Mouse (Mus musculus) intestine, embryonic 14.5 days (tissue): ENCODE data around the gene BC048403. TPM values are rescaled to one million over a fixed set of nuclear protein-coding genes. Genes with fewer than 3 reads are reported as not detected.

Experiments used
- ATAC-seq: fragments of 200-750 bp; cut with Nextera tagmentation; replicated peaks from 2 replicates; pipeline ENCODE4 v1.8.0; 2017; ENCODE audit warnings: low read depth, moderate number of reproducible peaks, moderate TSS enrichment, moderate library complexity; ENCODE audit not compliant: low FRiP score, low TSS enrichment
- DNase-seq: peaks from one replicate; pipeline ENCODE4 v3.0.0-alpha.2; 2018; ENCODE audit warnings: low spot score
- H3K27ac ChIP-seq: fragments of 300-500 bp; sonication (generic); 2 replicates; pipeline ENCODE4 v1.5.1; 2014; ENCODE audit warnings: low read depth, mild to moderate bottlenecking, control low read depth
- H3K27me3 ChIP-seq: fragments of 300-500 bp; sonication (generic); replicated peaks from 2 replicates; pipeline ENCODE4 v1.6.1; 2014; ENCODE audit warnings: low read length, control low read depth; ENCODE audit not compliant: control insufficient read depth, insufficient read depth
- H3K36me3 ChIP-seq: fragments of 300-500 bp; sonication (generic); 2 replicates; pipeline ENCODE4 v1.6.1; 2014; ENCODE audit warnings: low read length, control low read depth; ENCODE audit not compliant: control insufficient read depth, insufficient read depth
- H3K4me1 ChIP-seq: fragments of 300-500 bp; sonication (generic); replicated peaks from 2 replicates; pipeline ENCODE4 v1.6.1; 2014; ENCODE audit warnings: low read length, control low read depth, mixed read lengths; ENCODE audit not compliant: control insufficient read depth, insufficient read depth
- H3K4me2 ChIP-seq: fragments of 300-500 bp; sonication (generic); 2 replicates; pipeline ENCODE4 v1.6.1; 2014; ENCODE audit warnings: low read length
- H3K4me3 ChIP-seq: fragments of 300-500 bp; sonication (generic); 2 replicates; pipeline ENCODE4 v1.5.1; 2014; ENCODE audit warnings: low read depth, low read length, control low read depth, mixed read lengths
- H3K9ac ChIP-seq: fragments of 300-500 bp; sonication (generic); 2 replicates; pipeline ENCODE4 v1.6.1; 2014; ENCODE audit warnings: mild to moderate bottlenecking, low read length
- H3K9me3 ChIP-seq: fragments of 300-500 bp; sonication (generic); 2 replicates; pipeline ENCODE4 v1.6.1; 2016; ENCODE audit warnings: low read length, control low read depth; ENCODE audit not compliant: control insufficient read depth
- WGBS: fragments of 180-500 bp; shearing (Covaris S2); extraction: QIAGEN DNeasy Blood & Tissue Kit; methylation state at CpG from one replicate; pipeline ENCODE4 v1.1.7; 2014; 5-methylcytosine and 5-hydroxymethylcytosine counted together
- polyA plus RNA-seq: library from polyadenylated mRNA; unstranded; fragments of >200 nt; fragmentation: Nextera tagmentation; extraction: Ambion mirVana; gene quantifications from 2 replicates; pipeline ENCODE4 v1.2.1, GENCODE M21; 2014

The BC048403 gene
- polyA plus RNA-seq, 1 experiment from 2014 or later, result 5.2 TPM

GRCm38 (mm10) chr10:121788536-121788935 lies 48.8 kb downstream of the BC048403 start:
- H3K4me3 ChIP-seq, result no peak overlapping the region
- no peaks in the 10 kb centered on the region for H3K4me1 ChIP-seq
- H3K36me3 ChIP-seq, result peaks cover 29% of the 10 kb centered on the region
- ATAC-seq (no peak), DNase-seq (no peak)
- H3K27me3 ChIP-seq, result no peaks in the 10 kb centered on the region
- 81% methylated on average over 3 of the region's 3 CpGs for WGBS
- 0 out of 2 replicates have a peak, but pooled peaks cover 4% of the 10 kb centered on the region for H3K9me3 ChIP-seq
- H3K9ac ChIP-seq, result no peak overlapping the region
- no peak overlapping the region for H3K4me2 ChIP-seq
- no peak overlapping the region for H3K27ac ChIP-seq

GRCm38 (mm10) chr10:121790078-121790477 lies 50.3 kb downstream of the BC048403 start:
- no peak for ATAC-seq
- no peak for DNase-seq
- no peak overlapping the region for H3K4me3 ChIP-seq
- H3K9ac ChIP-seq, result no peak overlapping the region
- H3K27ac ChIP-seq, result no peak overlapping the region
- H3K9me3 ChIP-seq, result no peaks in the 10 kb centered on the region
- WGBS, result 82% methylated on average over 6 of the region's 6 CpGs
- H3K36me3 ChIP-seq, result peaks cover 20% of the 10 kb centered on the region
- no peaks in the 10 kb centered on the region for H3K27me3 ChIP-seq
- no peaks in the 10 kb centered on the region for H3K4me1 ChIP-seq
- no peak overlapping the region for H3K4me2 ChIP-seq

GRCm38 (mm10) chr10:121792661-121793060 lies 52.9 kb downstream of the BC048403 start:
- no peaks in the 10 kb centered on the region for H3K4me1 ChIP-seq
- H3K36me3 ChIP-seq, result peaks cover 20% of the 10 kb centered on the region
- no peak for DNase-seq
- ATAC-seq, result no peak
- H3K9ac ChIP-seq, result no peak overlapping the region
- no peak overlapping the region for H3K4me3 ChIP-seq
- 93% methylated on average over 17 of the region's 17 CpGs for WGBS
- no peaks in the 10 kb centered on the region for H3K9me3 ChIP-seq
- H3K4me2 ChIP-seq, result no peak overlapping the region
- no peak overlapping the region for H3K27ac ChIP-seq
- no peaks in the 10 kb centered on the region for H3K27me3 ChIP-seq

DNA sequence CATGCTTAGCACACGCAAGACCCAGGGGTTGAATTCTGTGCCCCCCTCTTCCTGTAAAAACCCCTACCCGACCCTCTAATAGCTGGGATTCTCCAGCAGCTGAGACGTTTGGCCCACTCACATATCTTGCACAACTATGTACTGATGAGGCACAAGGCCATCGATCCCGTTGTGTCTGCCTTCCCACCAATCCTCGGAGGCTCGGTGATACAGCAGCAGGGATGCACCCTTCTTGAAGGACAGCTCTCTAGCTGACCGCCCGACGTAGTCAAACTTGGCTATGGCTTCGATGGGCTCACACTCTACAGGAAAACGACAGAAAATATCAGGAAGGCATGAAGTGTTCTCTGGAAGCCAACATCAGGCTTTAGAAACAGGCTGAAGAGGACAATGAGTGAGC lies 54.7 kb downstream of the BC048403 start:
- no peak overlapping the region for H3K4me2 ChIP-seq
- no peak overlapping the region for H3K4me3 ChIP-seq
- H3K27me3 ChIP-seq, result no peaks in the 10 kb centered on the region
- no peak for ATAC-seq
- 94% methylated on average over 12 of the region's 12 CpGs for WGBS
- H3K36me3 ChIP-seq, result peaks cover 24% of the 10 kb centered on the region
- H3K9ac ChIP-seq, result no peak overlapping the region
- H3K27ac ChIP-seq, result no peak overlapping the region
- H3K9me3 ChIP-seq, result no peaks in the 10 kb centered on the region
- no peak for DNase-seq
- no peaks in the 10 kb centered on the region for H3K4me1 ChIP-seq

DNA sequence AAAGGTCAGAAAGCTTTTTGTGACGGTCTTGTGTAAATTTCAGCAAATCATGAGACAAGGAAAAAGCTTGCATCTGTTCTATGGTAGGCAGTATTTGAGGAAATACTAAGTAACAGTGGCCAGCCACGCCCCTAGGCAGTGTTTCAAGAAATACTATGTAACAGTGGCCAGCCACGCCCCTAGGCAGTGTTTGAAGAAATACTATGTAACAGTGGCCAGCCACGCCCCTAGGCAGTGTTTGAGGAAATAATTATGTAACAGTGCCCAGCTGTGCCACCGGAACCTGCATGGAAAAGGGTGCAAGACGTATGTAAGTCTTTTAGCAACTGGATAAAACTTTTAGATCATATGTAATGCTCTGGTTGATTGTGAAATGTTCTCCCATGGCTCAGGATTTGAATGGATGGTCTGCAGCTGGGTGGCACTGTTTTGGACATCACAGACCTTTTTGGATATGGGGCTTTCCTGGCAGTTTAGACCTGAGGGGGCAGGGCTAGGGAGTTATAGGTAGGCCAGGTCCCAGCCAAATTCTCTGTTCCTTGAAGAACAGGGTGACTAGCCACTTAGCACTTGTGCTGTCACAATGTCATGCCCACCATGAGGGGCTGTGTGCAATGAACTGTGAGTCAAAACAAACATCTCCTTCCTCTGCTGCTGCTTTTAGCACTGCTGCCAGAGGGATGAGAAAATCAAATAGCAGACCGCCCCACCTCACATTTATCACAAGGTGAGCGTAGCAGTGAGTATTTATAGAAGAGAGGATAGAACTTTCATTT lies 56.5 kb downstream of the BC048403 start:
- H3K4me2 ChIP-seq, result no peak overlapping the region
- ATAC-seq, result peak; percentile 62; the same call in 1 of the 2 replicates
- H3K4me1 ChIP-seq, result no peaks in the 10 kb centered on the region
- 73% methylated on average over 8 of the region's 8 CpGs for WGBS
- no peak for DNase-seq
- H3K27me3 ChIP-seq, result no peaks in the 10 kb centered on the region
- H3K9me3 ChIP-seq, result no peaks in the 10 kb centered on the region
- peaks cover 24% of the 10 kb centered on the region for H3K36me3 ChIP-seq
- no peak overlapping the region for H3K9ac ChIP-seq
- no peak overlapping the region for H3K4me3 ChIP-seq
- H3K27ac ChIP-seq, result no peak overlapping the region

DNA sequence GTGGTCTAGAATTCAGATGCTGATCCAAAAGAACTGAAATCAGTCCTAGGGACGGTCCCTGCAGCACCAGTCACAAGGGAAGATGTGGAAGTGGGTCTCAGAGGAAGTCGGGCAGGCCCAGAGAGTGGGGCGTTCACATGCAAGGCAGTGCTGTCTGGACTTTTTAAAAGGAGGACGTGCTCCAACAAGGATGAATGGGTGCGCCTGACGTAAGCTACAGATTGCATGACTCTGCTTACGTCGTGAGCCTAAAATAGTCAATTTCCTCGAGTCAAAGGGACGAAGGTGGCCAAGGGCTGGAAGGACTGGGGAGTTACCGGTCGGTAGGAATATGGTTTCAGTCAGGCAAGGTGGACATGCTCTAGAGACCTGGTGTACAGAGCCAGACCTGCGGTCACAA lies 60.3 kb downstream of the BC048403 start:
- no peaks in the 10 kb centered on the region for H3K9me3 ChIP-seq
- 94% methylated on average over 13 of the region's 13 CpGs for WGBS
- no peak overlapping the region for H3K4me3 ChIP-seq
- ATAC-seq (no peak), DNase-seq (no peak)
- no peaks in the 10 kb centered on the region for H3K27me3 ChIP-seq
- no peaks in the 10 kb centered on the region for H3K4me1 ChIP-seq
- H3K36me3 ChIP-seq, result peaks cover 31% of the 10 kb centered on the region
- no peak overlapping the region for H3K4me2 ChIP-seq
- no peak overlapping the region for H3K9ac ChIP-seq
- no peak overlapping the region for H3K27ac ChIP-seq

Other genes starting within 250 kb of the BC048403 start
- 34.8 and 40.3 TPM in 2 replicates for gene Tbk1, start 153.2 kb upstream of the BC048403 start, polyA plus RNA-seq
- 48.1 and 59.2 TPM in 2 replicates for gene Xpot, start 113.6 kb upstream of the BC048403 start, polyA plus RNA-seq
- gene D930020B18Rik, start 98.3 kb upstream of the BC048403 start, polyA plus RNA-seq, result 0.27 and 0.68 TPM in 2 replicates